Mouse (Mus musculus) heart, embryonic 16.5 days (tissue): ENCODE results near the gene Gucy2d. TPM values are rescaled to one million over a fixed set of nuclear protein-coding genes. Genes with fewer than 3 reads are reported as not detected.

Source experiments
- ATAC-seq: fragments of 200-750 bp; cut with Nextera tagmentation; replicated peaks from 2 replicates; pipeline ENCODE4 v1.8.0; 2017; ENCODE audit warnings: moderate number of reproducible peaks; ENCODE audit not compliant: insufficient read depth, low FRiP score; ENCODE audit errors: extremely low read depth
- H3K27ac ChIP-seq: fragments of 300-500 bp; sonication (generic); 2 replicates; pipeline ENCODE4 v1.5.1; 2014; ENCODE audit warnings: mild to moderate bottlenecking, low read length, control low read depth, moderate library complexity
- H3K27me3 ChIP-seq: fragments of 300-500 bp; sonication (generic); 2 replicates; pipeline ENCODE4 v1.6.1; 2014; ENCODE audit warnings: low read length, mixed read lengths; ENCODE audit not compliant: control insufficient read depth, insufficient read depth
- H3K36me3 ChIP-seq: fragments of 300-500 bp; sonication (generic); 2 replicates; pipeline ENCODE4 v1.6.1; 2014; ENCODE audit not compliant: control insufficient read depth, insufficient read depth
- H3K4me1 ChIP-seq: fragments of 300-500 bp; sonication (generic); 2 replicates; pipeline ENCODE4 v1.6.1; 2014; ENCODE audit warnings: low read length, mixed read lengths; ENCODE audit not compliant: control insufficient read depth, insufficient read depth
- H3K4me2 ChIP-seq: fragments of 300-500 bp; sonication (generic); 2 replicates; pipeline ENCODE4 v1.6.1; 2014; ENCODE audit warnings: low read depth, mild to moderate bottlenecking, control low read depth, low read length
- H3K4me3 ChIP-seq: fragments of 300-500 bp; sonication (generic); 2 replicates; pipeline ENCODE4 v1.5.1; 2014; ENCODE audit warnings: mild to moderate bottlenecking, control low read depth, low read length
- H3K9ac ChIP-seq: fragments of 300-500 bp; sonication (generic); 2 replicates; pipeline ENCODE4 v1.6.1; 2014; ENCODE audit warnings: low read length, control low read depth
- H3K9me3 ChIP-seq: fragments of 300-500 bp; sonication (generic); replicated peaks from 2 replicates; pipeline ENCODE4 v1.6.1; 2016; ENCODE audit warnings: low read length; ENCODE audit not compliant: control insufficient read depth
- WGBS: fragments of 180-500 bp; shearing (Covaris S2); extraction: QIAGEN DNeasy Blood & Tissue Kit; methylation state at CpG from one replicate; pipeline ENCODE4 v1.1.7; 2014; 5-methylcytosine and 5-hydroxymethylcytosine counted together
- polyA plus RNA-seq: library from polyadenylated mRNA; unstranded; fragments of >200 nt; fragmentation: Nextera tagmentation; extraction: Ambion mirVana; gene quantifications from 2 replicates; pipeline ENCODE4 v1.2.1, GENCODE M21; 2015

Gucy2d gene
- not detected in 2 replicates for polyA plus RNA-seq

GRCm38 (mm10) chr7:98439956-98440466 lies at the start of gene Gucy2d:
TSS of gene Gucy2d (plus strand) at chr7:98440416.
- WGBS, result 19% methylated on average over 10 of the region's 10 CpGs

GRCm38 (mm10) chr7:98390486-98390885 lies 49.7 kb upstream of the Gucy2d start:
- H3K36me3 ChIP-seq, result no peaks in the 10 kb centered on the region
- no peaks in the 10 kb centered on the region for H3K27me3 ChIP-seq
- ATAC-seq, result no peak
- H3K4me1 ChIP-seq, result peaks cover 3% of the 10 kb centered on the region; the same call in 1 of the 2 replicates
- no peak overlapping the region for H3K27ac ChIP-seq
- WGBS, result 60% methylated on average over 2 of the region's 2 CpGs
- no peak overlapping the region for H3K4me2 ChIP-seq
- H3K9me3 ChIP-seq, result no peaks in the 10 kb centered on the region
- no peak overlapping the region for H3K4me3 ChIP-seq
- H3K9ac ChIP-seq, result no peak overlapping the region

More at GRCm38 (mm10) chr7:98439956-98440466, at the start of gene Gucy2d:
- H3K4me2 ChIP-seq, result no peak within 1 kb of the TSS
- ATAC-seq, result no peak
- no peaks in the 10 kb centered on the region for H3K36me3 ChIP-seq
- no peaks in the 10 kb centered on the region for H3K27me3 ChIP-seq
- H3K4me3 ChIP-seq, result no peak within 1 kb of the TSS
- H3K4me1 ChIP-seq, result no peaks in the 10 kb centered on the region
- H3K9me3 ChIP-seq, result no peaks in the 10 kb centered on the region
- no peak within 1 kb of the TSS for H3K27ac ChIP-seq
- H3K9ac ChIP-seq, result no peak within 1 kb of the TSS

- Histone ChIP-seq H3K9ac (no peak overlapping the region), H3K4me3 (no peak overlapping the region), H3K9me3 (no peaks in the 10 kb centered on the region), H3K27ac (no peak overlapping the region), H3K36me3 (no peaks in the 10 kb centered on the region), H3K4me1 (peaks cover 3% of the 10 kb centered on the region; the same call in 1 of the 2 replicates), H3K27me3 (no peaks in the 10 kb centered on the region), H3K4me2 (no peak overlapping the region)
- peak; percentile 52; the same call in 1 of the 2 replicates for ATAC-seq
- 60% methylated on average over 7 of the region's 7 CpGs for WGBS
Observed at GRCm38 (mm10) chr7:98391351-98391936, 48.8 kb upstream of the Gucy2d start.

- Histone ChIP-seq H3K27me3 (no peaks in the 10 kb centered on the region), H3K4me2 (no peak overlapping the region), H3K9ac (no peak overlapping the region), H3K36me3 (no peaks in the 10 kb centered on the region), H3K4me3 (no peak overlapping the region), H3K4me1 (peaks cover 3% of the 10 kb centered on the region; the same call in 1 of the 2 replicates), H3K27ac (no peak overlapping the region), H3K9me3 (no peaks in the 10 kb centered on the region)
- 83% methylated on average over 8 of the region's 8 CpGs for WGBS
- ATAC-seq, result no peak
Observed at GRCm38 (mm10) chr7:98392466-98393201, 47.6 kb upstream of the Gucy2d start.

GRCm38 (mm10) chr7:98402582-98403574 lies 37.3 kb upstream of the Gucy2d start:
- Histone ChIP-seq H3K27ac (no peak overlapping the region), H3K4me3 (no peak overlapping the region), H3K27me3 (no peaks in the 10 kb centered on the region), H3K4me2 (no peak overlapping the region), H3K36me3 (no peaks in the 10 kb centered on the region), H3K4me1 (no peaks in the 10 kb centered on the region), H3K9me3 (no peaks in the 10 kb centered on the region), H3K9ac (no peak overlapping the region)
- 73% methylated on average over 15 of the region's 15 CpGs for WGBS
- no peak for ATAC-seq

GRCm38 (mm10) chr7:98403996-98404395 lies 36.2 kb upstream of the Gucy2d start:
- H3K36me3 ChIP-seq, result no peaks in the 10 kb centered on the region
- no peak overlapping the region for H3K27ac ChIP-seq
- no peak overlapping the region for H3K9ac ChIP-seq
- H3K4me2 ChIP-seq, result no peak overlapping the region
- 80% methylated on average over 4 of the region's 4 CpGs for WGBS
- H3K9me3 ChIP-seq, result no peaks in the 10 kb centered on the region
- H3K4me1 ChIP-seq, result no peaks in the 10 kb centered on the region
- no peak for ATAC-seq
- no peak overlapping the region for H3K4me3 ChIP-seq
- H3K27me3 ChIP-seq, result no peaks in the 10 kb centered on the region

GRCm38 (mm10) chr7:98407615-98408014 lies 32.6 kb upstream of the Gucy2d start:
- ATAC-seq, result no peak
- Histone ChIP-seq H3K27me3 (no peaks in the 10 kb centered on the region), H3K9me3 (no peaks in the 10 kb centered on the region), H3K4me2 (no peak overlapping the region), H3K4me1 (no peaks in the 10 kb centered on the region), H3K27ac (no peak overlapping the region), H3K36me3 (no peaks in the 10 kb centered on the region), H3K9ac (no peak overlapping the region), H3K4me3 (no peak overlapping the region)
- 74% methylated on average over 5 of the region's 5 CpGs for WGBS

GRCm38 (mm10) chr7:98413115-98413514 lies 27.1 kb upstream of the Gucy2d start:
- no peaks in the 10 kb centered on the region for H3K27me3 ChIP-seq
- H3K27ac ChIP-seq, result no peak overlapping the region
- no peaks in the 10 kb centered on the region for H3K36me3 ChIP-seq
- no peaks in the 10 kb centered on the region for H3K9me3 ChIP-seq
- 86% methylated on average over 4 of the region's 4 CpGs for WGBS
- H3K4me3 ChIP-seq, result no peak overlapping the region
- no peak overlapping the region for H3K9ac ChIP-seq
- no peak for ATAC-seq
- H3K4me1 ChIP-seq, result peaks cover 13% of the 10 kb centered on the region
- H3K4me2 ChIP-seq, result no peak overlapping the region
